Mouse (Mus musculus) spleen, adult 2 months (tissue): ENCODE measurements around the gene Cldn3.

Experiments
- CTCF ChIP-seq: fragments of 200-500 bp; IDR thresholded peaks from 2 replicates; pipeline ENCODE4 v1.5.1; 2011; ENCODE audit warnings: mild to moderate bottlenecking, inconsistent platforms; ENCODE audit not compliant: insufficient read depth, insufficient read length, insufficient replicate concordance; ENCODE audit errors: extremely low read depth
- POLR2A ChIP-seq: fragments of 200-500 bp; IDR thresholded peaks from 2 replicates; pipeline ENCODE4 v1.6.1; 2011; ENCODE audit warnings: low read depth, low read length, inconsistent platforms

GRCm38 (mm10) chr5:134973526-134973925 lies 12.5 kb upstream of the Cldn3 start:
- TF ChIP-seq POLR2A: no peak
- TF ChIP-seq CTCF: no peak
